Mouse (Mus musculus) frontal cortex, postnatal 10 days (tissue): Measurements from ENCODE around the gene Dctn2.
"Not testable (repeated sequence)": the region's sequence is repeated elsewhere in the genome, so short reads cannot be mapped to it uniquely, and the experiment has no call there.

Source experiments
- DNase-seq, 2 experiments: peaks; one replicate each; pipeline ENCODE4 v3.0.0; 2022; ENCODE audit warnings: low spot score in 2 of 2, mixed read lengths in 1 of 2

The Dctn2 gene

DNA sequence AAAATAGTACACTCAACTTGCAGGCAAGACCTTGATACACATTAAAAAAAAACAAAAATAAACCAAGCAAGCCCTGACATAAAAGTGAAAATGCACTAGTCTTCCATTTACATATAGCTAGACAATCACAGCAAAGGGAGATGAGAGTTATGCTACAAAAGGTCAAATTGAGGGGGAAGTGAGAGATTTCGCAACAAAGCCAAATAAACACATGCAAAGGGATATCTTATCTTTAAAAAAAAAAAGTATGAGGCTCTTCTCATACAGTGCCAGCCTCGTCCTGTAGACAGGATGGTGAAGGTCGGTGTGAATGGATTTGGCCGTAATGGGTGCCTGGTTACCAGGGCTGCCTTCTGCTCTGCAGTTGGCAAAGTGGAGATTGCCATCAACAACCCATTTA, 46.7 kb downstream of the Dctn2 start:
- DNase-seq, result no peak

DNA sequence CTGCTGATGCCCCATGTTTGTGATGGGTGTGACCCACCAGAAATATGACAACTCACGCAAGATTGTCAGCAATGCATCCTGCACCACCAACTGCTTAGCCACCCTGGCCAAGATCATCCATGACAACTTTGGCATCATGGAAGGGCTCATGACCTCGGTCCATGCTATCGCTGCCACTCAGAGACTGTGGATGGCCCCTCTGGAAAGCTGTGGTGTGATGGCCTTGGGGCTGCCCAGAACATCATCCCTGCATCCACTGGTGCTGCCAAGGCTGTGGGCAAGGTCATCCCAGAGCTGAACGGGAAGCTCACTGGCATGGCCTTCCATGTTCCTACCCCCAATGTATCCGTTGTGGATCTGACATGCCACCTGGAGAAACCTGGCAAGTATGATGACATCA, 47.3 kb downstream of the Dctn2 start:
- not testable (repeated sequence) for DNase-seq

DNA sequence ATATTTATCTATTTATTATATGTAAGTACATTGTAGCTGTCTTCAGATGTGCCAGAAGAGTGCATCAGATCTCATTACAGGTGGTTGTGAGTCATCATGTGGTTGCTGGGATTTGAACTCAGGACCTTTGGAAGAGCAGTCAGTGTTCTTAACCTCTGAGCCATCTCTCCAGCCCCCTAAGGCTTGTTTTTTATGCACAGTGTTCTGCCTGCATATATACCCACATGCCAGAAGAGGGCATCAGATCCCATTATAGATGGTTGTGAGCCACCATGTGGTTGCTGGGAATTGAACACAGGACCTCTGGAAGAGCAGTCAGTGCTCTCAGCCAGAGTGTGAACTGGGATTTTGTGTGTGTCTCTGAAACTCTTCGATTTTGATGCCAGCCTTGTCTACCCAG, 48.8 kb downstream of the Dctn2 start:
- not testable (repeated sequence) for DNase-seq

DNA sequence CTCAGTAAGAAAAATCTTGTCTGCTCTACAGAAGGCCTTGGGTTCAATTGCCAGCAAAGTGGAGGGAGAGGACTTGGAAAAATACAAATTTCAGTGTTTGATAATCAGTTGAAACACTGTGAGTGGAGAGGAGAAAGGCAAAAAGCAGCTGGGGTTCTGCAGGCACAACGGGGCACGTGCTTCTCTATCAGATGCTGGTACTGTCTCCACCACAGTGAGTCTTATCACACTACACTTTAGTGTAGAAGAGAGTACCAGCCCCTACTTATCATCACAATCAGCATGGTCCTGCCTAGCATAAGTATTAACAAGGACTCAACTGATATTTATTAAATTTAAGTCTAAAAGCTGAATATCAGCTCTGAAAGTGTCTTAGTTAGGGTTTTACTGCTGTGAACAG, 51.1 kb downstream of the Dctn2 start:
- no peak for DNase-seq

DNA sequence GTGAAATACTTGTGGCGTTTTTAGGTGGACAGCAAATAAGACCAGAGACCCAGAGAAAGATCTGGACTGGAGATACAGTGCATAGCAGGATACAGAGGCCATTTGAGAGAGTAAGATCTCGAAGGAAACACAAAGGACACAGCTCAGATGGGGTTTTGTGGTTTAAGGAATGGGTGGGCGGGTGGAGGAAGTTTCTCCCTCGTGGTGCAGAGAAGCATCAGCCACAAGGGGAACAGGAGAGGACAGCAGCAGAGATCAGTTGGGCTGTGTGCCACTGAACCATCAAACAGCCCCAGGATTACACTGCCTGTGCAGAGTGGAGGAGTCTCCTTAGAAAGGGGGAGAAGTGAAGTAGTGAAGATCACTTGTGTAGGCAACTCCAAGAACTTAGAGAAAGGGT, 51.8 kb downstream of the Dctn2 start:
- DNase-seq, result no peak

DNA sequence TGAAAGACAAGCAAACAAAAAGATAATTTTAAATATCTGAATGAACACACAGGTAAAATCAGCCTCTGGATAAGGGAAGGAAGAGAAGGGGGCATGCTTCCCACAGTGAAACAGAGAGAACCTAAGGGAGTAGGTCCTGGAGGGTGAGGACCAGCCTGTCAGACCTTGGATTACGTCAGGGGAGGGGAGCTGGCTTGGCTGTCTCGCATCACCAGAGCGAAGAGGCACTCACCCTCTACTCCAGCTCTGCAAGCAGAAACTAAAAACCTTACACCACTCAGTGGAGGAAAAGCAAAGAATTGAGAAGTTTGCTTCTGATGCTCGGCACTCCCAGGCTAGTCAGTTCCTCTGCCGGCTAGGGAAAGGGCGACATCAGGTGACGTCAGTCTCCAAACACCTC, 53.8 kb downstream of the Dctn2 start:
- no peak for DNase-seq

DNA sequence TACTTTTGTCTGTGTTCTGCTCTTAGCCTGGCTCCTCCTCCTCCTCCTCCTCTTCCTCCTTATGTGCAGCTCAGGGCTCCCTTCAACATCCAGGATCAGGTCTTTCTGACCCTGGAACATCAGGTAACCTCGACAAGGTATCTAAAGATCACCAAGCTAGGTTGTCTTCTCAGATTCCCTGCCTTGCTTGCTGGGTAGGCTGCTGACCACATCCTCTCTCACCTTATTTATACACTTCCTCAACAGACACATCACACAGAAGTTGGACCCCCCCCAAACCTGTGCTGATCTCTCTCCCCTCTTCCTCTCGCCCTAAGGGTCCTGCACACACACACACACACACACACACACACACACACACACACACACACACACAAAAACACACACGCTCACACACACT, 55.5 kb downstream of the Dctn2 start, which contains the start of gene Arhgap9:
Gene Arhgap9, plus strand, starts transcription at position 344 of the 400 bp plus-strand sequence.
- DNase-seq, result no peak

DNA sequence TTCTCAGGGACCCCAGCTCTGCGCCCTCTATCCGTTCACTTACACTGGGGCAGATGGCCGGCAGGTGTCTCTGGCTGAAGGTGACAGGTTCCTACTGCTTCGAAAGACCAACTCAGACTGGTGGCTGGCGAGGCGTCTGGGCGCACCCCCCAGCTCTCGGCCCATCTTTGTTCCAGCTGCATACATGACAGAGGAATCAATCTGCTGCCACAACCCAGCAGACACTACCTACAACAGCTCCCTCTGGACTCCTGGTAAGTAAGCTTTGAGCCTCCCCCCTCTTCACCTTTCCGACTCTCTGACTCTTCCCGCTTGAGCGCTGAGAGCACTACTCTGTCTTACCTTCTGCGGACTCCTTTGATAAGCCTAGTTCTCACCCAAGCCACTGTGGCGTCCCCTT, 56.0 kb downstream of the Dctn2 start:
- DNase-seq, result no peak

DNA sequence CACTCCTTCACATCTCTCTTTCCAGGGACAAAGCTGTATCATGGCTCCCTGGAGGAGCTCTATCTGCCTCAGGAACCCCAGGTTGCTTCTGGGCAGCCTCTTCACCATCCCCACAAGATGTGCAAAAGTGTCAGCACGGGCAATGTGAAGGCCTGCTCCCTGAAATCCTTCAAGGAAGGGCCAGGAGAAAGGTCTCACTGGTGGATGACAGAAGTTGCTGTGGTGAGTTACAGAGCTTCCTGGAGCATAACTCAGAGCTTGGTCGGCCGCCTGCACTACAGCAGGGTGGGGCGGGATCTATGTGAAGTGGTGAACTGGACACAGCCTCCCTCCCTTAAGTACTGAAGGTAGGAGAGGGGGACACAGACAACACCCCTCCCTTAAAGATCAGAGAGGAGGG, 56.5 kb downstream of the Dctn2 start:
- no peak for DNase-seq

DNA sequence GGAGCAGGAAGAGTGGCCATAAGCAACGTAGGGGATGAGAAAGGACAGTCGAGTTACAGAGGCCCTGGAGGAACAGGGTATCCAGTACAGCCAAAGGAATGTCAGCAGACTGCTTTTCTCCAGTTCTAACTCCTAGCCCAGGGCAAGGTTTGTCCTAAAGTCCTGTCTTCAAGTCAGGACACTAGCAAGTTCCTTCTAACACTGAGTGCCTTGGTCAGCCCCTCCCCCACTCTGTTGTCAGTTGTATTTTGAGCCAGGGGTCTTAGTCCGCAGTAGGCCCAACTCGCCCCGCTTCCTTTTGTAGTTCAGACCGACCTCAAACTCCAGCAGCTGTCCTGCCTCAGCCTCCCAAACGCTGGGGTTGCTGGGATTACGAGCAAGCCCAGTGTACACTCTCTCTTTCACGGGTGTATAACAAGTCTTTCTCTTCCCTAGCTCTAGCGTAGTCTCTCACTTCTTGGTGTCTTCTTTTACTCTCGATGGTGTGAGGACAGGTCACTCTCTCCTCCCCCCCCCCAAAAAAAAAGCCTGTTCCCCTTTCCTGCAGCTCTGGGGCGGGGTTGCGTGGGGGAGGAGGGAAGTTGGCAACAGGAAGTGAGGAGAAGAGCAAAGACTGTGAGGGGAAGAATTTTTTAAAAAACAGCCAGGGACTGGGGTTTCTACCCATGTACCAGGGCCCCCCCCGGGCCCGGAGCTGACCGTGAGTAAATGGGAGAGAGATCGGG, 57.1 kb downstream of the Dctn2 start:
- no peak for DNase-seq

DNA sequence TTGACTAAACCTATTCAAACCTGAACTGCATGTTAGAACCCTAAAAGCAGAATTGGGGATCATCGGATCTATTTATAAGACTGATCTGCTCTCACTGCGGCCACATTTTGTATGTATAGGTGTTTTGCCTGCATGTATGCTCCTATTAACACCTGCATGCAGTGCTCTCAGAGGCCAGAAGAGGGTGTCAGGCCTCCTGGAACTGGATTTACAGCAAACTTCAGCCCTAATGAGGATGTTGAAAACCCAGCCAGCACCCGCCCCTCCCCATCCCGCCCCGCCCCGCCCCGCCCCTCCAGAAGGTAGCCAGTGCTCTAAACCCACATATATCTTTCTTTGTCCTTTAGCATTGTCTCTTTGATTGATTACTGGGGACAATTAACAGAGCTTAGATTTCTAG, 58.3 kb downstream of the Dctn2 start:
- no peak for DNase-seq

DNA sequence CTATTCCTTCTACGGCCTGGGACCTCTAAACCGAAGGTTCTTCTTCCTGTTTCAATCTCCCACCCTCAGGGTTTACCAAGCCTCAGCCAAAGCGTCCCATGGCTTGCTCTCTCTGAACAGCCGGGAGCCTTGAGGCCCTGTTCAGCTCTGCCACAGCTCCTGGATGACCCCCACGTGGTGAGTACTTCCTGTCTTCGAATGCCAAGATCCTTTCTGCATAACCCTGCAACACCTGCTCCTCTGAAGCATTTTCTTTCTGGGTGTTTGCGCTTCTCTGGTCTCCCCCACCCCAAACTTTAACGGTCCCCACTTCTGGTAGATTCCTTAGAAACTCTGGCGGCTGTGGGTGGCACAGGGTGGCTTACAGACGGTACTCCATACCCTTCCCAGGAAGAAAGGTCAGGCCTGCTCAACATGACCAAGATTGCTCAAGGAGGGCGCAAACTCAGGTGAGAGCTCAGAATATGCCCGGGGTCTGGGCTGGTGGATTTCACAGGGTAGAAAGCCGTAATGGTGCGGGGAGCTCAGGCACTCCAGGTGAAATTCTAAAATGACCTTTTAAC, 59.4 kb downstream of the Dctn2 start:
- no peak for DNase-seq

DNA sequence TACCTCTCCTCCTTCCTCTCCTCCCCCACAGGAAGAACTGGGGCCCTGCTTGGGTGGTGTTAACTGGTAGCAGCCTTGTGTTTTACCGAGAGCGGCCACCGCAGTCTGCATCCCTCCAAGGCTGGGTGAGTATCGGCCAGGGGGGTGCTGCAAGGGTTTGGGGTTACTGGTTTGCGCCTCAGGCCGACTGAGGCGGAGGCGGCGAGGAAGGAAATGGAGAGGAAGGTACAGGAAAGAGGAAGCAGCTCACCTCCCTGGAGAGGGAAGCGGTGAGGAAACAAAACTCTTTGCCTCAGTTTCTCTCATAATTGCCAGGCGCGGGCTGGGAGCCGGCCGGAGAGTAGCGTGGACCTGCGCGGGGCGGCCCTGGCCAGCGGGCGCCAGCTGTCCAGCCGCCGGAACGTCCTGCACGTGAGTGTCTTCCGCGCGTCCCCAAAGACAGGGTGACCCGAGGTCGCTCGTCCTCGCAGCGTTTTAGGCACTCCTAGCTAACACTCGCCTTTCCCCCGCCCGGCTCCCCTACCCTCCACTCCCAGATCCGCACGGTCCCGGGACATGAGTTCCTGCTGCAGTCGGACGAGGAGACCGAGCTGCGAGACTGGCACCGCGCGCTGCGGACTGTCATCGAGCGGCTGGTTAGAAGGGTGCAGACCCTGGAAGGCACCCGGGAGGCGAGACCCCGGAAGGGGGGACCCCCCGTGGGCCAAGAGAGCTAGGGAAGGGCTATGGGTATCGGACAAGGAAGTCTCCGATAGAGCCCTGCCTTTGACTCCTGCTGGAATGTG, 60.0 kb downstream of the Dctn2 start:
- DNase-seq, result no peak

DNA sequence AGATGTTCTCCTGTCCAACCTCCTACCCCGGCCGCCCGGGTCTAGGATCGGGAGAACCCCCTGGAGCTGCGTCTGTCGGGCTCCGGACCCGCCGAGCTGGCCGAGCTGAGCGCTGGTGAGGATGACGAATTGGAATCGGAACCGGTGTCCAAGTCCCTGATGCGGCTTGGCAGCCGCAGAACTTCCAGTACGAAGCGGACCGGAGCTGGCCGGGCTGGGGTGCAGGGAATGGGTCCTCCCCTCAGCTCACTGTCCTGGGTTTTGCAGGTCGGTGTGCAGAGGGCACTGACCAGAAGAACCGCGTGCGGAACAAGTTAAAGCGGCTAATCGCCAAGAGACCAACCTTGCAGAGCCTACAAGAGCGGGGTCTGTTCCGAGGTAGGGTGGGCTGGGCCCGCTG, 60.7 kb downstream of the Dctn2 start:
- DNase-seq, result no peak

DNA sequence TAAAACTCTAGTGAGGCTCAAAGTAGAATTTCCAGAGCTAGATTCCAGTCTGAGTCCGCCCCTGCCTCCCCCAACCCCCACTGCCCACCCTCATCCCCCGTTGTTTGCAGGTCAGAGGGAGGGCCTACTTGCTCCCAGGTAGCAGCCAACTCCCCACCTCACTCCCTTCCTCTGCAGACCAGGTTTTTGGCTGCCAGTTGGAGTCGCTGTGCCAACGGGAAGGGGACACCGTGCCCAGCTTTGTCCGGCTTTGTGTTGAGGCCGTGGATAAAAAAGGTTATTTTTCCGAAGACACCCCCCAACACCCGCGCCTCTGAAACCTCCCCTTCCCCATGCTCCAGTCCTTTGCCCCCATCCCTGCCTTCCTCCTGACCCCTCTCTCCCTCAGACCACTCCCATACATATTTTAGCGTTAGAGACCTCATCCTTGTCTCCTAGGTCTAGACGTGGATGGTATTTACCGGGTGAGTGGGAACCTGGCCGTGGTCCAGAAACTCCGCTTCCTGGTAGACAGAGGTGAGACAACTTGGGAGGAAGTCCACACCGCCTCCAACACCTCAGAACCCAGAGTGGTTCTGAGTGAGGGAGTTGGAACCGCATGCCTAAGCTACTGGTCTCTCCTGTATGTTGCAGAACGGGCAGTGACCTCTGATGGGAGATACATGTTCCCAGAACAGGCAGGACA, 61.4 kb downstream of the Dctn2 start:
- DNase-seq, result no peak

DNA sequence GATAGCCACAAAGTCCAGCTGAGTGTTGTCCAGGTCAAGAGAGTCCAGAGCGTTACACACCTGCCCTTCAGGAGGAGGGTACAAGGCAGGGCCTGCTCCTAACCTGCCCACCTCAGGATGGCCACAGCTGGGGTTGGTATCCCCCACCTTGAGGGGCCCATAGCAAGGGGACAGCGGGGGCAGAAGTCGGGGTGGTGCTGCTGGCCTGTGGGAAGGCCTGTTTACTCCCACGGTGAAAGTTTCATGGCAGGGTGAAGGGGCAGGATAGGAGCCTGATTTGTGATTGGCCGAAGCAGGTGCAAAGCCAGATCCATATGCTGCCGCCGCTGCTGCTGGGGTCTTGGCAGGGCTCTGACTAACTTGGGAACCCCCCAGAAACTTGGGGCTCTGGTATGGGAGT, 64.0 kb downstream of the Dctn2 start:
- no peak for DNase-seq
